Mouse (Mus musculus): ENCODE results near the gene Eps8l1. TPM values are rescaled to one million over a fixed set of nuclear protein-coding genes. Genes with fewer than 3 reads are reported as not detected.

Gene Eps8l1
- total RNA-seq, 1 experiment from 2014 or later: 58.8 TPM

DNA sequence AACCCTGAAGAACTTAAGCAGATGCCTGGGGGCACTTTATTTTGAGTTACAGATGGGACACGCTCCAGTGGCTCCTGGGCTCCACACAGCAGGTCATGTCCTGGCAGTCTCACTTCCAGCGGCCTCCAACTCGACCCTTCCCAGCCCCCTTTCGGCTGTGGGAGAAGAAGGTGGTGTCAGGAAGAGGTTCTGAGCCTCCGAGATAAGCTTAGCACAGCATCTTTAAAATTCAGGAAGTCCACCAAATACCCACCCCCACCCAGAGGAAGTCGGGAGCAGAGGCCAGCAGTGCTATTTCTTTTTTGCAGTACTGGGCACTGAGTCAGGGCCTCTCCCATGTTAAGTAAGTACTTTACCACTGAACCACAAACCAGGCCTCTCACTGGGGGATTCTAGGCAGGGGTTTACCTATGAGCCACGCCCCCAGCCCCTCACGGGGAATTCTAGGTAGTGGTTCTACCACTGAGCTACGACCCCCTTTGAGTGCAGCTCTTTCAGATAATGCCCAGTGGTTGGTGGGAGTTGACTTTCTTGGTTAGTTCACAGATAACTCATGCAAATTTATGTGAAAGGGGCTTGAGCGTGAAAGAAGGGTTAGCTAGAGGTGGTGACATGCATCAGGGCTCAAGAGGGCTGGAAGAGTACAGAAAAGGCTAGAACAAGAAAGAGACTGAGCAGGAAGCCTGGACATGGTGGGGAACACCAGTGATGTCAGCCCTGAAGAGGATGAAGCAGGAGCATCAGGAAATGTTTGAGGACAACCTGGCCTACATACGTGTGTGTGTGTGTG is 44.4 kb downstream of the Eps8l1 start:
- peak; percentile 23; the same call in 1 of the 2 replicates for ATAC-seq (ENCODE audit: extremely low read depth, insufficient number of reproducible peaks, low FRiP score, poor library complexity, severe bottlenecking)

DNA sequence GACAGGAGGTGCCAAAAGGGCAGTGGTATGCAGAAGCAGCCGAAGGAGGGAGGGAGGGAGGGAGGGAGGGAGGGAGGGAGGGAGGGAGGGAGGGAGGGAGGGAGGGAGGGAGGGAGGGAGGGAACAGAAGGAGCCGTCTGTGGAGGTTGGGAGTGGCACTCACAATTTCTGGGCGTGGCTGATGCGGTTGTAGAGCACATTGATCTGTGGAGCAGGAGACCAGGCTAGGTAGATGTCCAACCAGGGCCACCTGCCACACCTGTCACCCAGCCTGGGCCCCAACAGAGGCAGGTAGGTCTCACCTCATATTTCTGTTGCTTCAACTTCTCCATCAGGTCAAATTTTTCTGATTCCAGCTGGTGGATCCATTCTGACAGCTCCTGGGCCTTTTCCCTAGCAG is 46.7 kb downstream of the Eps8l1 start:
- ATAC-seq (ENCODE audit: extremely low read depth, insufficient number of reproducible peaks, low FRiP score, poor library complexity, severe bottlenecking): no peak

DNA sequence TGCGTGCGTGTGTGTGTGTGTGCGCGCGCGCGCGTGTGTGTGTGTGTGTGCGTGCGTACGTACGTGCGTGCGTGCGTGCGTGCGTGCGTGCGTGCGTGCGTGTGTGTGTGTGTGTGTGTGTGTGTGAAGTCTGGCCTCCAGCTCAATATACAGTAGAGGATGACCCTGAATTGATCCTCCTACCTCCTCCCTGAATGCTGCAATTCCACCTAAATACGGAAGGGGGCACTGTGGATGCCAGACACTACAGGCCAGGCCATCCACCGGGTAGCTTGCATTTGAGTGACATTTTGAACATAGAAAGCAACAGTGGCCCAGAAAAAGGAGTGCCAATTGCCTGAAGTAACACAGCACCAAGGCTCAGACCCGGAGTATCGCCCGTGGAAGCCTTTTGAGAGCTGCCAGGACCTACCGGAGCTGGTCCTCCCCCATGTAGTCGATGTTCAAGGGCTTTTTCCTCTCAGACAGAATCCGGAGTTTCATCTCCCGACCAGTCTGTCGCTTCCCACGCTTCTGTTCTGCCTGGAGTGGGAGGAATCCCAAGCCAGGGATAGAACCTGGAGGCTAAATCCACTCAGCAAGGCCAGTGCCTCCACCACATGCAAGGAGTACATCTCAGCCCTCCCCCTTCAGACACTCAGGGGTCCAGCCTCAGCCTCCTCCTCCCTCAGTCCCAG is 47.7 kb downstream of the Eps8l1 start:
- ATAC-seq (ENCODE audit: extremely low read depth, insufficient number of reproducible peaks, low FRiP score, poor library complexity, severe bottlenecking): no peak

DNA sequence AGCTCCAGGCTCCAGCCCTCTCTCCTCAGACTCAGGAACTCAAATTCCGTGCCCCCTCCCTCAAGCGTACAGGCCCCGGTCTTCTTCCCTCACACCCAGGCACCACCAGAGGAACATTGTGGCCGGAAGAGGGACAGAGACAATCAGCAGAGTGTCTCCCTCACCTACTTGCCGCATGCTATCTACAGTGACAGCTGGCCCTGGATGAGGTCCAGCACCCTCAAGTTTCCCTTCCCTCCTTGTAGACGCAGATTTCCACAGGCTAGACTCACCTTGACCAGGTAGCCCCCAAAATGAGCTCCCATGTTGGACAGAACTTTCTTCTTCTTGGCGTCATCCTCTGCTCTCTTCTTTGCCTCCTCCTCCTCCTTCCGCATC is 48.3 kb downstream of the Eps8l1 start:
- ATAC-seq (ENCODE audit: extremely low read depth, insufficient number of reproducible peaks, low FRiP score, poor library complexity, severe bottlenecking): no peak

DNA sequence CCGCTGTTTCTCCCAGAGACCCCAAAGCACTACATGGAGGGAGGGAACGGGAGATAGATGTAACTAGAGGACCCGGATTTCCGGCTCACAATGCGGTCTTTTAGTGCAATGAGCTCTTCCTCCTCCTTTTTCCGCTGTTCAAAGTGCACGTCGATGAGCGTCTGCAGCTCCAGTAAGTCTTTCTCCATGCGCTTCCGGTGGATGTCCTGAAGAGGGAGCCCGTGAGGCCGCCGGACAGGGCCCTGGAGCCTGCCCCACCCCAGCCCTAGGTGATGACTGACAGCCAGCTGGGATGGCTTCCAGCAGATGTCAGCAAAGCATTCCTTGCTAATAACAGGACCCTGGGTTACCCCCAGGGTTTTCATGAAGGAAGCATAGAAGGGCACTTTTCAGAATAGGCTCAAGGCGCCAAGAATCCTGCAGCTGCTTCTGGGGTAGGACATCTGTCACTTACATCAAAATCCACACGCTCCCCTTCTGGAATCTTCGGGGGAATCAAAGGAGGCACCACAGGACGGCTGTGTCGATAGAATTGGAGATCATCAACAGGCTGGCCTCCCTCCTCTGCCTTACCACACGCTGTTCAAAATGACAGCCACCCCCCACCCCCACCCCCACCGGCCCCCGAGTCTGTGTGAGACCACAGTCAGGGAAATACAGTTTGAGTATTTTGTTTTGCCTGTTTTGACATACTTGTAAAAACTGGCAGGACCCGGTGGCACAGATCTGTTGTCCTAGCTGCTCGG is 49.6 kb downstream of the Eps8l1 start:
- ATAC-seq (ENCODE audit: extremely low read depth, insufficient number of reproducible peaks, low FRiP score, poor library complexity, severe bottlenecking): peak; percentile 81

DNA sequence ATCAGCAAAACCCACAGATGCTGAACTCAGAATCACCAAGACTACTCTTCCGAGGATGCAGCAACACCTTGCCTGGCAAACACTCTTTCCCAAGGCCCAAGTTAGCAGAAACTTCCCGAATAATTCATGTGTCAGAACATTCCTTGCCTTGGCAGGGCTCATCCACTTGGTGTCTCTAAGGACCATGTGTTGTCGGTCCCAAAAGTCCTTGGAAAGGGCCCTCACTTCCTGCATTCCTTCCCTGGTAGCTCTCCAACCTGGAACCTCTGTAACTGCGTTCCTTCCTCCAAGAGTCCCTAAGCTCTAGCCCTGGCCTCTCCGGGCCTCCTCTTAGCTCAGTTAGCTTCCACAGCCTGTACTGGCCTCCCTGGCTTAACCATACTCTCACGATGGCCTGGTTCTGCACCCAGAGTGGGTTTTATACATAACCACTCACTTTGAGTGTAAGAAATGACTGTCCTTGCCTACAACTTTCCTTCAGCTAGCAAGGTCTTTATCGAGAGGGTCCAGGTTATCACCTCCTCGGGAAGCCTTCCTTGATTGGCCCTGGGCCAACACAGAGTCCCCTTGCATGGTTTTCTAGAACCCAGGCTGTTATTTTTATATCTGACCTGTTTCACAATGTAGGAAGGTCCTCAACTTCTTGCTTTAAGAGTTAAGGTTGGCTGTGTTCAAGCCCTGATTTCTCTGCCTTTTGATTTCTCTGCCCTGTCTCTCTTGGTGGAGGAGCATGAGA is 51.2 kb downstream of the Eps8l1 start:
- no peak for ATAC-seq (ENCODE audit: extremely low read depth, insufficient number of reproducible peaks, low FRiP score, poor library complexity, severe bottlenecking)

DNA sequence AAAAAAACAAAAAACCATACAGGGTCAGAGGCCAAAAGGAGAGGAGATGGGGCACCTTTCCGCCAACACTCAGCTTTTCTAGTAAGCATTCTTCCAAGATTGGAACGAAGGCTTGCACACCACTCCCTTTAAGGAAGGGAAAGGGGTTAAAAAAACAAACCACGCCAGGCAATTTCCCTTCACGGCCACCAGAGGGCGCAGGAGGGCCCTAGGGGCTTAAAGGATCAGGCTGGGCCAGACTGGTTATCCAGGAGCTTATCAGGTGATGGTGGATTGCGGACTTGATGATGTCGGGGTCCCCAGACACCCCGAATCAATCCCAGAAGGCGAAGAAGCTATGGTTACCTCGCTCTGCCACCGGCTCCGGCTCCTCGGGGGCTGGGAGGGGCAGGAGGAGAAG is 52.8 kb downstream of the Eps8l1 start:
- ATAC-seq (ENCODE audit: extremely low read depth, insufficient number of reproducible peaks, low FRiP score, poor library complexity, severe bottlenecking): peak; percentile 55

DNA sequence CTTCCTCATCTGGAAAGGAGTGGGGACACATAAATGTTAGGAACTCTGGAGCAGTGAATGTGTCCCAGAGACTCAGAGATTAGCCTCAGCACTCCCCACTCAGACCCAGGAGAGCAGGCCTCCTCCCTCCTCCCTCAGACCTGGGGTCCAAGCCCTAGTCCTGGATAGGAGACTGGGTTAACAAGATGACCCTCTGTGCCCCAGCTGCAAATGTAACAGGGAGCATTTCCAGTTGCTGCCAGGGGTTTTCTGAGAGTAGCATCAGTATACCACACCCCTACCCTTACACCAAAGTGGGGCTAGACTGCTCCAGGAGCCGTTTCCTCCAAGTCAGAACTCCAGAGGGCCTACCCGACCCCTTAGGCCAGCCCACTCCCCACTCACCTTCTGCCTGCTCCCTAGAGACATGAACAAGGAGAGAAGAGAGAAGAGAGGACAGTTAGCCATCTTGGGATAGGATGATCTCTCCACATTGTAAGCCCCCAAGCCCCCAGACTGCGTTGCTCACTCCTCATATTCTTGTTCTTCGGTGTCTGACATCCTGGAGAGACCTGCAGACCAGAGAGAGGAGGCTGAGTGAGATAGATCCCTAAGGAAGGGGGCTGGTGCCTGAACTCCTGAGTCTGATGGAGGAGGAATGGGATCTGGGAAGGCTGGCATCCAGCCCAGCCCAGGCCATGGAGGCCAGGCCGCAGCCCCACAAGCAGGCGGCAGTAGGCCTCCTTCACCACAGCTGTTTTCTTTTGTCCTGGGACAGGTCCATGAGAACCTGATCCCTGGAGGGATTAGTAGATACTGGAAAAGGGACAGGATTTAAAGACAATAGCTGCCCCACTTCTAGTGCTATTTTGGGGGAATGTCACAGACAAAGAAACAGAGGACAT is 53.6 kb downstream of the Eps8l1 start:
- no peak for ATAC-seq (ENCODE audit: extremely low read depth, insufficient number of reproducible peaks, low FRiP score, poor library complexity, severe bottlenecking)

DNA sequence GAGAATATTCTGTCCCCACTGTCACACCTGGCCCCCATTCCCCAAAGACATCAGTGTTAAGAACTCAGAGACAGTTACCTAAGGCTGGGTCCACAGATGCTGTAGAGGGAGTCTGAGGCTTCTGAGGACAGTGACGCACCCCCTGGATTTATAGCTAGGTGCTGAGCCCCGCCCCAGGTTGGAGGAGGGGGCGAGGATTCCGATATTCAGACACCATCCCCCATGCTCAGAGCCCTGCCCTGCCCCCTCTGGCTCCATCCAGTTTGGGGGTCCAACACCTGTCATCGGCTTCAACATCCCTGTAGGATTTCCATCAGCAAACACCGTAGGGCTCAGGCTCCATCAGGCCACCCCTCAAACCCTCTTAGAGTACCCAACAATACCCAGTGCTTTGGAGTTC is 55.4 kb downstream of the Eps8l1 start:
- ATAC-seq (ENCODE audit: extremely low read depth, insufficient number of reproducible peaks, low FRiP score, poor library complexity, severe bottlenecking): no peak

DNA sequence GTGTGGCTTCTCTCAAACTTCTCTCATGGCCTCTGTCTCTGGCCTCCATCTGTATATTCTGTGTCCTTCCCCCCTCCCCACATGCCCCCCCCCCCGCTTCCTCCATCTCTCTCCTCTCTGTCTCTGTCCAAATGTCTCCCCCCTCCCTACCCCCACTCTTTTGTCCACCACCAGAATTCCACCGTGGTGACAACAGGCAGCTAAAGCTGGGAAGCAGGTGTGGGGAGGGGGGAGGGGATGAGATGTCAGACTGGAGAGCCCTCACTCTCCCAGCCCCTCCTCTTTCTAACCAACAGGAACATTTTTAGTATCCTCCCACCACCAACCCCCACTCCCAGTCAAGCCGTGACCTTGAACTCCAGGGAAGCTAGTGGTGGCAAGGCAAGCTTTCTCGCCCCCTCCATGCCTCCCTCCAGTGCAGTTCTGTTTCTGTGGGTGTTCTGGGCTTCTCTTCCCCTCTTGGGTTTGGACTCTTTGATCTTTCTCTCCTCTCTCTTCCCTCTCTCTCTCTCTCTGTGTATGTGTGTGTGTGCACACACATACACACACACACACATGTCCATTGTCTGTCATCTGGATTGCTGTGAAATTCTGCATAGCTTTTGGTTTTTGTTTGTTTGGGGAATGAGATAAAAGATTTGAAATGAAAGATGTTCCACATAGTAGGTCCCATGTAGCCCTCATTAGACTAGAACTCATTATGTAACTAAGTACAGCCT is 56.0 kb downstream of the Eps8l1 start, which contains the start of gene Tnnt1:
Gene Tnnt1 (minus strand): TSS at position 51 of the 719 bp plus-strand sequence.
- no peak for ATAC-seq (ENCODE audit: extremely low read depth, insufficient number of reproducible peaks, low FRiP score, poor library complexity, severe bottlenecking)

DNA sequence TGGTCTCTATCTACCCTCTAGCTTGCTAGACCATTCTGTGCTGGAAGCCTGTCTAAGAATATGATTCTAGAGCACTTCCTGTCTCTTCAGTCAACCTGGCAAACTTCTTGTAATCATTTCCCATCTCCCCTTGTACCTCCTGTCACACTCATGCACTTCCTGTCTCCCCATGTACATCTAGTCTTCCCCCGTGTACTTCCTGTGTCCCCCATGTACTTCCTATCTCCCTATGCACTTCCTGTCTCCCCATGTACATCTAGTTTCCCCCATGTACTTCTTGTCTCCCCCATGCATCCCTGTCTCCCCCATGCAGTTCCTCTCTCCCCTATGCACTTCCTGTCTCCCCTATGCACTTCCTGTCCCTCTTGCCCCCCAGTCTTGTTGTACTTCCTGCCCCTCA is 58.0 kb downstream of the Eps8l1 start:
- ATAC-seq (ENCODE audit: extremely low read depth, insufficient number of reproducible peaks, low FRiP score, poor library complexity, severe bottlenecking): no peak

DNA sequence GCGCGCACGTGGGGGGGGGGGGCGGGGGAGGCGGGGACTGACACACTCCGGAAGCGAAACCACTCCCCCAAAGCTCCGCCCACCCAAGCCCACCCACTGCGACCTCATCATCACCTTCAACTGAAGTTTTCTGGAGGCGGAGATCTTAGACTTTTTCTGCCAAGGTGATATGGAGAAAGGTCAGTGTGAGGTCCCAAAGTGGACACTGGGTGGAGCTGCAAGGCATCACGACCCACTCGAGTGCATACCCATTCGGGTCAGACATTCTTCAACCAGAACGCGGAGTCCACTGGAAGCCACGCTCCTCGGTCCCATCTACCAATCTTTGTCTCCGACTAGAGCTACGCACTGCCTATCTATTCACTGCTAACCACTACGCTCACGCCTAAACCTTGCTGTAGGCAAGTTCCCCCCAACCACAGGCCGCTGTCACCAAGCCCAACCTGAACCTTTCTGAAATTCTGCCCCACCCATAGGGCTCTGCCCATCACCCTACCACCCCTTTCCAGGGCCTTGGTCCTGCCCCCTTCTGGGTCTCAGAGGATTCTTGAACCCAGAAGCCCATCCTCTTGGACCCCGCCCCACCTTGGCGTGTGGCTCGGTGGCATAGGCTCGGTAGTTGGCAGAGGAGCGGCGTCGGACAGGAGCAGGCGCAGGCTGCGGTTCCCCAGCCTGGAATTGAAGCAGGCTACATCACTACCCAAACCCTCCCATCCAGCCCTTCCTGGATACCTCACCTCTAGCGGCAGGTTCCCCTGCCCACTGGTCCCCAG is 60.9 kb downstream of the Eps8l1 start:
- ATAC-seq (ENCODE audit: extremely low read depth, insufficient number of reproducible peaks, low FRiP score, poor library complexity, severe bottlenecking): no peak

DNA sequence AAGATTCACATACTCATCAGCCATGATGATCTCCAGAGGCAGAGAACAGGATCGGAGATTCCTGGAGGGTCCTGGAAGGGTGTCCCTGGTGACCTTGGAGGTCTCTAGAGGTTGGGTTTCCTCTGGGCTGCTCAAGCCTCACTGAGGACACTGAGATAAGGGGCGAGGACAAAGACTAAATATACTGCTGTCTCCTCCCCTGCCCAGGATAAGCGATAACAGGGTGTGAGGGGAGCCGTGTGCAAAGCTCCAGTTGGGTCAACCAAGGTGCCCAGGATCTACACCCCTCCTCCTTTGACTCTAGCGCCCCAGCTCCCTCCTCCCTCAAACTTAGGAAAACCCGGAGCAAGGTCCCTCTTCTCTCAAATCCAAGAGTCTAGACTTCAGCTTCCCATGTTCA is 61.8 kb downstream of the Eps8l1 start:
- no peak for ATAC-seq (ENCODE audit: extremely low read depth, insufficient number of reproducible peaks, low FRiP score, poor library complexity, severe bottlenecking)

DNA sequence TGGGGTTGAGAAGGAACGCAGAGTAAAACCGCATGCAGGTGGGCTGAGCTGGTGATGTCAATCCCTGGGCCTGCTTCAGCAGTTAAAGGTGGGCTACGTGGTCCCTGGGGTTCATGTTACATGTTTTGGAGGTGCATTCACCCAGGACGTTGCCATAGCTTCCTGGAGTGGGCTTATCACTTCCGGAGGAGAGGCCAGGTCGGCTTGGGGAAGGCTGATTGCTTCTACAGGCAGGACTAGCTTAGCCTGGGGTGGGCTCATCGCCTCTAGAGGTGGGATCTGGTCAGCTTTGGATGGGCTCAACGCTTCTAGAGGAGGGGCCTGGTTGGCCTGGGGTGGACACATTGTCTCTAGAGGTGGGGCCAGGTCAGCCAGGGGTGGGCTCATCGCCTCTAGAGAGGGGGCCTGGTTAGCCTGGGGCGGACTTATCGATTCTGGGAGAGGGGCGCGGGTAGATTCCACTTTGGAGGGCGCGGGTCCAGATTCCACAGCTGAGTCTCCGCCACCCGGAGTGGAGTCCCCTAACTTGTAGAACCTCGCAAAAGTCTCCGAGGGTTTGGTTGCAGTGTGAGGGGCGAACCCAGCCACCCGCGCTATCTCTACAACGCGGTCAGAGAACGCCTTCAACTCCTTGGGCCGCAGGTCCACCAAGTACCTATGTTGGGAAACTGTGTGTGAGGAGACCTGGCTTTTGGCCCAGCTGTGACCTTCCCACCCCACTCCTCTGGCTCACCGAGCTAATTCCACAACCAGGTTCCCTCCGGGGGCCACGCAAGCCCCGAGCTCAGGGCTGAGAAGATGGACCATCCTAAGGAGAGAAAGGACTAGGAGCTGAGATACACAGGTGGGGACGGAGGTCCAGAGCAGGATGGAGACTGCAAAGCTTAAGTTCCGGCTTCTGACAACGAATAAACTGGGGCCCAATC is 63.0 kb downstream of the Eps8l1 start:
- no peak for ATAC-seq (ENCODE audit: extremely low read depth, insufficient number of reproducible peaks, low FRiP score, poor library complexity, severe bottlenecking)

DNA sequence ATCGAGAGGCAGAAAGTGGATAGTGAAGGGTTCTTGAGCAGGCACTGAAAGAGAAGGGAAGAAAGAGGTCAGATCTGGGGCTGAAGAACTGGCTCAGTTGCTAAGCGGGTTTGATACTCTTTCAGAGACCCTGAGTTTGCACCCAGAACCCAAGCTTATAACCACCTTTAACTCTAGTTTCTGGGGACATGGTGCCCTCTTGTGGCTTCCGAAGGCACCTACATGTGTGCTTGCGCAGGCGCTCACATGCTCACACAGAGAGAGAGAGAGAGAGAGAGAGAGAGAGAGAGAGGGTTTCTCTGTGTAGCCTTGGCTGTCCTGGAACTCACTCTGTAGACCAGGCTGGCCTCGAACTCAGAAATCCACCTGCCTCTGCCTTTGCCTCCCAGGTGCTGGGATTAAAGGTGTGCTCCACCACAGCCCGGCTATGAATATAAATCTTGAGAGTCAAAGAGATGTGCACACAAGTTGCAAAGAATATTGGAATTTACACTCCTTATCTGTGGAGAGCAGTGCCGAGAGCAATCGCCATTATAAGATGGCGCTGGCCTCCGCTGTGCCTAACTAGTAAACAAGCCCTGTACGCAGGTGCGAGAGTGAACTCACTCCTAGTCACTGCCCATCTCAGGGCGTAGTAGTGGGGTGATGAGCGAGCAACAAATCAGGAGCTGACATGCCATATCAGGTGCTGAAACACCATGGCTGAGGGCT is 63.9 kb downstream of the Eps8l1 start, which contains the start of gene Tnni3:
Gene Tnni3 (minus strand): TSS at position 18 of the 711 bp plus-strand sequence.
- peak; percentile 67 for ATAC-seq (ENCODE audit: extremely low read depth, insufficient number of reproducible peaks, low FRiP score, poor library complexity, severe bottlenecking)

Measured in neutrophil, adult 5-6 weeks (primary cell).